Mouse (Mus musculus) lung, adult 2 months (tissue): ENCODE measurements around the gene Fastk. TPM values are rescaled to one million over a fixed set of nuclear protein-coding genes. Genes with fewer than 3 reads are reported as not detected.

Source experiments
- DNase-seq: peaks from one replicate; pipeline ENCODE4 v3.0.0; 2022
- H3K4me1 ChIP-seq: fragments of 200-500 bp; 2 replicates; pipeline ENCODE4 v1.6.1; 2011; ENCODE audit warnings: low read length; ENCODE audit not compliant: control insufficient read depth, insufficient read depth
- H3K4me3 ChIP-seq: fragments of 200-500 bp; replicated peaks from 2 replicates; pipeline ENCODE3; 2011; ENCODE audit warnings: low read depth, mild to moderate bottlenecking, control low read depth, low read length; ENCODE audit errors: extremely low read depth
- CTCF ChIP-seq: fragments of 200-500 bp; IDR thresholded peaks from 2 replicates; pipeline ENCODE4 v1.5.1; 2011; ENCODE audit warnings: mild to moderate bottlenecking, low read length, control low read depth; ENCODE audit not compliant: insufficient read depth
- POLR2A ChIP-seq: fragments of 200-500 bp; IDR thresholded peaks from 2 replicates; pipeline ENCODE4 v1.6.1; 2011; ENCODE audit warnings: low read depth, mild to moderate bottlenecking, control low read depth, low read length, borderline replicate concordance; ENCODE audit errors: extremely low read depth
- WGBS: fragments of 180-500 bp; shearing (Covaris S2); methylation state at CpG from one replicate; pipeline ENCODE4 v1.1.7; 2018; 5-methylcytosine and 5-hydroxymethylcytosine counted together
- polyA plus RNA-seq: library from polyadenylated mRNA; depleted of rRNA; stranded (reverse); fragments of >200 nt; gene quantifications from 2 replicates; pipeline ENCODE4 v1.2.3, GENCODE M21; 2012; rRNA removed

Fastk gene
- polyA plus RNA-seq, 1 experiment, result 234 TPM

DNA sequence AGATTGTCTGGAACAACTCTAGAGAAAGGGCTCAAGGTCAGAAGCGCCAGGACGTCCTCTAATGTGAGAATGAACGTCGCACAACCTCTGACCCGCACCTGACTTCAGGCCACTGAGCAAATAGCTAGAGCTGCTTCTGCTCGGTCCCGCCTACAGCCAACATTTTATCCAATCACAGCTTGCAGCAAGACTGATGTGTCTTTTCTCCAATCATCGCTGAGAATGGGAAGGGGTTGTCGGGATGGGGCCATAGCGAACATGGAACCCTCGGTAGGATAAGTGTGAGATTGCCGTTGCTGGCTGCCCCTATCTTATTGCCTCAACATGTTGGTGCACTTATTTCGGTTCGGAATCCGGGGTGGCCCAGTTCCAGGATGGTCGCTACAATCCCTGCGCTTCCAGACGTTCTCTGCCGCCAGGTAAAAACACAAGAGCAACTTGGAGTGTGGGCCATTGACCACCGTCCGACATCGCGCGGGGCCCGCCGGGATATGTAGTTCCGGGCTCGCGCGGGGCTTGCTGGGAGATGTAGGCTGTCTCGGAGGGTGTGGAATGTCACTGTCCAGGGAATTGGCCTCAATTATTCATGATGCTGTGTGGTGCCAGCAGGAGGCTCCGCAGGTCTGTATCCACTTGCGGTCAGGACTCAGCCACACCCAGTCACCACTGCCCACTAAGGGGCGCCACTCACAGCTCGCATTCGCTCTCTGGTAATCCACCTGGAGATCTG lies 50.8 kb downstream of the Fastk start:
- H3K4me3 ChIP-seq, result peak overlapping the region; percentile 80
- TF ChIP-seq CTCF (peak; percentile 60), POLR2A (peak; percentile 68; the same call in 1 of the 2 replicates)
- peak; percentile 97 for DNase-seq
- 1% methylated on average over 36 of the region's 36 CpGs for WGBS
- peaks cover 8% of the 10 kb centered on the region for H3K4me1 ChIP-seq

- TF ChIP-seq POLR2A, result no peak
- peak; percentile 83 for TF ChIP-seq CTCF
- H3K4me1 ChIP-seq, result peaks cover 8% of the 10 kb centered on the region
- peak; percentile 77 for DNase-seq
- 18% methylated on average over 7 of the region's 7 CpGs for WGBS
- peak within 1 kb of the TSS; percentile 80 for H3K4me3 ChIP-seq
Measured at GRCm38 (mm10) chr5:24393392-24393997, 51.6 kb downstream of the Fastk start, which contains the start of gene Abcb8. Abcb8 (plus strand) TSS chr5:24393663.

GRCm38 (mm10) chr5:24392724-24393123 lies 52.4 kb downstream of the Fastk start:
- no peak for TF ChIP-seq CTCF
- no peak for TF ChIP-seq POLR2A
- H3K4me1 ChIP-seq, result peaks cover 13% of the 10 kb centered on the region
- 65% methylated on average over 7 of the region's 7 CpGs for WGBS
- DNase-seq, result no peak
- no peak overlapping the region for H3K4me3 ChIP-seq

DNA sequence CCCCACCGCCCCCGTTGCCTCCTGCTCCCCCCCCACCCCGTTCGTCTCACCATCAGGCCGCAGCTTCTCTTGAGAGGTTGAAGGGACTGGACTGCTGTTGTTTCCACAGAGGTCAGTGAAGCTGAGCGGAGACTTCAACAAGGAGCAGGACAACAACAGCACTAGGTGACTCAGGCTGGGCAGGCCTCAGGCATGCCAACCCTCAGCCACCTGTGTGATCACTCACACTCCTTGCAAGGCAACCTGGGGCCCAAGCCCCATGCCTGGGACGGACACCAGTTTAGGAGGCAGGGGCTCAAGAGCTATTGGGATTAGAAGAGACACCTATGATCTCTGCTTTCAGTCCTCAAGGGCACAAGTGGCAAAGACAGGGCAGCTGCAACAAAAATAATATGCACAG lies 53.2 kb downstream of the Fastk start, which contains the start of gene Atg9b:
Gene Atg9b (minus strand): TSS at position 280 of the 400 bp plus-strand sequence.
- 89% methylated on average over 7 of the region's 7 CpGs for WGBS
- TF ChIP-seq POLR2A (no peak), CTCF (no peak)

GRCm38 (mm10) chr5:24389658-24390020 lies 55.4 kb downstream of the Fastk start:
- H3K4me3 ChIP-seq, result no peak overlapping the region
- peaks cover 14% of the 10 kb centered on the region for H3K4me1 ChIP-seq
- no peak for TF ChIP-seq CTCF
- 84% methylated on average over 4 of the region's 4 CpGs for WGBS
- no peak for DNase-seq

More for the DNA sequence above, 53.2 kb downstream of the Fastk start, which contains the start of gene Atg9b:
- Histone ChIP-seq H3K4me1 (peaks cover 16% of the 10 kb centered on the region), H3K4me3 (no peak within 1 kb of the TSS)
- no peak for DNase-seq

DNA sequence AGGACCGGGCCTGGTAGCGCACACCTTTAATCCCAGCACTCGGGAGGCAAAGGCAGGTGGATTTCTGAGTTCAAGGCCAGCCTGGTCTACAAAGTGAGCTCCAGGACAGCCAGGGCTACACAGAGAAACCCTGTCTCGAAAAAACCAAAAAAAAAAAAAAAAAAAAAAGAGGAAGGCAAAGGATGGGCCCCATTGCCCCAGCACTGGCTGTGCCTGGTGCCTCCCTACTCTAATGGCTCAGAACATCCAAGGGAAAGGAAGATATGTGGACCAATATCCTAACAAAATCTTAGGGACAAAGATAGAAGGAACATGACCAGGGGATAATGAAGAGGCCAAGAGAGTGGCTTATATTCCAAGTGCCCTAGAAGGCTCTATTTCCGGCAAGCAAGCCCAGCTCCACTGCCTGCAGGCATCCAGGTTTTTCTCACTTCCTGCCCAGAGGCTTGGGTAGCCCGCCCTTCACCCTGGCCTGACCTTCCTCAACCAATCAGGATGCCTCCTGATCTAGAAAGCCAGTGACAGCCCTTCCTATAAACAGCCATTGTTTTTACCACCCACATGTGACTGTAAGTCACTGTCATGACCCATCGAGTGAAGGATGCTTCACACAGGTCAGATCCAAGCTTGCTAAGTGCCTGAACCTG lies 56.0 kb downstream of the Fastk start:
- whole genome bisulfite sequencing, result 58% methylated on average over 7 of the region's 7 CpGs
- peaks cover 17% of the 10 kb centered on the region for H3K4me1 ChIP-seq
- DNase-seq, result no peak
- TF ChIP-seq CTCF (no peak), POLR2A (no peak)
- no peak overlapping the region for H3K4me3 ChIP-seq

Other genes with a start within 250 kb of the Fastk start
- 29.5 and 37.1 TPM in 2 replicates for gene Kcnh2, start 93.7 kb downstream of the Fastk start, polyA plus RNA-seq
- gene Nos3, start 80.5 kb downstream of the Fastk start, polyA plus RNA-seq, result 21.0 and 28.2 TPM in 2 replicates
- gene Atg9b, start 53.1 kb downstream of the Fastk start, polyA plus RNA-seq, result 2.0 and 9.7 TPM in 2 replicates
- gene Abcb8, start 51.6 kb downstream of the Fastk start, polyA plus RNA-seq, result 36.0 and 38.5 TPM in 2 replicates
- 0.15 and 0.50 TPM in 2 replicates for gene Asic3, start 31.9 kb downstream of the Fastk start, polyA plus RNA-seq
- gene Cdk5, start 21.8 kb downstream of the Fastk start, polyA plus RNA-seq, result 47.0 and 71.4 TPM in 2 replicates
- gene Slc4a2, start 21.4 kb downstream of the Fastk start, polyA plus RNA-seq, result 84.6 and 86.8 TPM in 2 replicates
- gene Tmub1, start 2.6 kb upstream of the Fastk start, polyA plus RNA-seq, result 49.5 and 56.4 TPM in 2 replicates
- 127 TPM in 2 replicates for gene Agap3, start 6.9 kb upstream of the Fastk start, polyA plus RNA-seq
- 0.02 TPM in 1 of 2 replicates, not detected in the other for gene Gbx1, start 81.9 kb upstream of the Fastk start, polyA plus RNA-seq
- 2.2 and 4.9 TPM in 2 replicates for gene Asb10, start 95.7 kb upstream of the Fastk start, polyA plus RNA-seq
- not detected in 2 replicates for gene 4931409K22Rik, start 111.5 kb upstream of the Fastk start, polyA plus RNA-seq
- 43.6 and 48.7 TPM in 2 replicates for gene Abcf2, start 132.2 kb upstream of the Fastk start, polyA plus RNA-seq
- gene Chpf2, start 141.5 kb upstream of the Fastk start, polyA plus RNA-seq, result 39.3 and 47.2 TPM in 2 replicates
- gene Smarcd3, start 179.1 kb upstream of the Fastk start, polyA plus RNA-seq, result 21.3 and 22.2 TPM in 2 replicates
- gene Nub1, start 240.2 kb upstream of the Fastk start, polyA plus RNA-seq, result 49.0 and 59.9 TPM in 2 replicates